Mouse (Mus musculus): Measurements from ENCODE around the gene Cntnap2.

- no peak for TF ChIP-seq EP300 (IDR thresholded peaks at IDR 0.05; ENCODE audit: insufficient read depth, low read depth, low read length)
- TF ChIP-seq POLR2A (IDR thresholded peaks at IDR 0.05; ENCODE audit: insufficient read depth, low read depth, low read length): no peak
Observed at GRCm38 (mm10) chr6:45381126-45381525, 322.0 kb downstream of the Cntnap2 start.

Measured in heart, adult 2 months (tissue).